Mouse (Mus musculus): Measurements from ENCODE around the gene Polq. TPM values are rescaled to one million over a fixed set of nuclear protein-coding genes. Genes with fewer than 3 reads are reported as not detected.
"Not testable (repeated sequence)": the region's sequence is repeated elsewhere in the genome, so short reads cannot be mapped to it uniquely, and the experiment has no call there.

Gene Polq
- polyA plus RNA-seq, 1 experiment = 0.13 TPM

DNA sequence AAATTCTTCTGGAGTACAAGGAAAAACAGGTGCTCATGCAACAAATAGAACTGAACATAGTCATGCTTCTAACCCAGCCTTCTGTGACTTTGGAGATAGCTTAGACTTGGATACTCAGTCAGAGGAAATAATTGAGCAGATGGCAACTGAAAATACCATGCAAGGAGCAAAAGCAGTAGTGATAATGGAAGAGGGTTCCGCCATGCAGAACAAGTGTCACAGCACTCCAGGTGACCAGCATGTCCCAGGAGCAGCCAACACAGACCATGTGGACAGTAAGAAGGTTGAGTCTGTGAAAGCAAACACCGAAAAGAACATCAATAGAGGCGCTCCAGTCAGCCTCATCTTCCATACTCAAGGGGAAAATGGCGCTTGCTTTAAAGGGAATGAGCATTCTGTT lies 49.7 kb downstream of the Polq start:
- DNase-seq = no peak
- TF ChIP-seq POLR2A (IDR thresholded peaks at IDR 0.05; ENCODE audit: borderline replicate concordance, extremely low read depth, low read depth, low read length) = no peak
- TF ChIP-seq CTCF (IDR thresholded peaks at IDR 0.05; ENCODE audit: insufficient read depth, low read length) = no peak
- WGBS = 97% methylated on average over 4 of the region's 4 CpGs
- no peak overlapping the region for H3K4me3 ChIP-seq (replicated peaks; ENCODE audit: extremely low read depth, low read depth, low read length)
- H3K4me1 ChIP-seq (ENCODE audit: control insufficient read depth, insufficient read depth, low read length) = no peaks in the 10 kb centered on the region

DNA sequence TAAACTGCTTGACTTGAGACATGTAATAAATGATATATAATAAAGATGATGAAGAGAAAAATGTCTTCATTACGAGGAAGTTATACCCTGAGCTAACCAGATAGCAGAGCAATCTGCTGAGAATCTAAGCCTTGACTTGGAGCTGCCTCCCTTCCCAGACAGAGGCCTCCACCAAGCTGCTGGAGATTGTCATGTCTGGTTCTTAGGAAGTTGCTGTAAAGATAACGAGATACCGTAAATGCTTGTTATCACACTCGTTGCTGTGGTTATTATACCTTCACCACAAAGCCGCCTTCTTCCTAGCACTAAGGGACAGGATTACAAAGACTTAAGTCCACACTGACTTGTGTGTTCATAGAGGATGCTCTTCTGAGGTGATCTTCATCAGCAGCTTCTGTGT lies 60.8 kb downstream of the Polq start:
- 85% methylated on average over 5 of the region's 5 CpGs for WGBS
- no peaks in the 10 kb centered on the region for H3K4me1 ChIP-seq (ENCODE audit: control insufficient read depth, insufficient read depth, low read length)
- DNase-seq = no peak
- no peak overlapping the region for H3K4me3 ChIP-seq (replicated peaks; ENCODE audit: extremely low read depth, low read depth, low read length)
- TF ChIP-seq POLR2A (IDR thresholded peaks at IDR 0.05; ENCODE audit: borderline replicate concordance, extremely low read depth, low read depth, low read length) = no peak
- no peak for TF ChIP-seq CTCF (IDR thresholded peaks at IDR 0.05; ENCODE audit: insufficient read depth, low read length)

DNA sequence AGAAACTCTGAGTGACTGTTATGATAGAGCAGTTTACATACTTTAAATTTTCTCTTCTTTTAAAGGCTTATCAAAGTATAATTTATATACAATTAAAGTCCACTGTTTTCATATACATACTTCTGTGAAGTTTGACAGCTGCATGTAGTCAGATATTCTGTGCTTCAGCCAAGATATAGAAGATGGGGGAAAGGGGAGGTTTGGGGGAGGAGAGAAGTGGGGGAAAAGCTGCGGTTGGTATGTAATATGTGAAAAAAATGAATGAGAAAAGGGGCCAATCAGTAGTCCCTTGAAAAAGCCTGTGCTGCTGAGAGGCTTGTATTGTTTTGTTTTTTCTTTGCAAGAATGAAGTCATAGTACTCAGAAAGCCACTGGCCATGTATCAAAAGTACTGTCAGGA lies 78.1 kb downstream of the Polq start:
- TF ChIP-seq POLR2A (IDR thresholded peaks at IDR 0.05; ENCODE audit: borderline replicate concordance, extremely low read depth, low read depth, low read length) = no peak
- TF ChIP-seq CTCF (IDR thresholded peaks at IDR 0.05; ENCODE audit: insufficient read depth, low read length) = no peak
- 69% methylated on average over 1 of the region's 1 CpGs for WGBS
- no peak overlapping the region for H3K4me3 ChIP-seq (replicated peaks; ENCODE audit: extremely low read depth, low read depth, low read length)
- H3K4me1 ChIP-seq (ENCODE audit: control insufficient read depth, insufficient read depth, low read length) = peaks cover 5% of the 10 kb centered on the region
- DNase-seq = no peak

DNA sequence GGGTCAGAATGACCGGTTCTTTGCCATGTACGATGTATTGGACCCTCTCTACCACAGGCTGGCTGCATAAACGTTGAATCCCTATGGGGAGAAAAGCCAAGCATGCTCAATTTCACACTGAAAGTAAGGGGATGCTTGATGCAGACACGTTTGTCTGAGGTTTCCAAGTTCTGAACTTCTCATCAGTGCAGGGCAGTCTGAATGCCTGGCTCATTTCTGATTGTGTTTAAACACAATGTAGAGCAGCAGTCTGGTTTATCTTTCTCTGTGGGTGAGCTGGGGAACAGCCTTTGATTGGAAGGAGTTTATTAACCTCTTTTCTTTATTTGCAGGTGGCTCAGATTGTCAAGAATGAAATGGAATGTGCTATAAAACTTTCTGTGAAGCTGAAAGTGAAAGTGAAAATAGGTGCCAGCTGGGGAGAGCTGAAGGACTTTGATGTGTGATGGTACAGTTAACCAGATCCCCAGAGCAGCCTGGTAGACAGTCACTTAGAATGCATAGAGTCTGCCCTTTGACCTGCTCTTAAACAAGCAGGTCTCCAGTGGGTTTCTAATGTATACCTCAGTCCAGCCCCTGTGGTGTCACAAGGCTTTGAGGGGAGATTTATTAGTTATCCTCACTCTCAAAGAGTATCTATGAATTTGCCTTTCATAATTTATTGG lies 82.7 kb downstream of the Polq start:
- H3K4me3 ChIP-seq (replicated peaks; ENCODE audit: extremely low read depth, low read depth, low read length) = no peak overlapping the region
- H3K4me1 ChIP-seq (ENCODE audit: control insufficient read depth, insufficient read depth, low read length) = peaks cover 5% of the 10 kb centered on the region
- 77% methylated on average over 4 of the region's 4 CpGs for WGBS
- no peak for DNase-seq
- TF ChIP-seq CTCF (IDR thresholded peaks at IDR 0.05; ENCODE audit: insufficient read depth, low read length) (no peak), POLR2A (IDR thresholded peaks at IDR 0.05; ENCODE audit: borderline replicate concordance, extremely low read depth, low read depth, low read length) (no peak)

DNA sequence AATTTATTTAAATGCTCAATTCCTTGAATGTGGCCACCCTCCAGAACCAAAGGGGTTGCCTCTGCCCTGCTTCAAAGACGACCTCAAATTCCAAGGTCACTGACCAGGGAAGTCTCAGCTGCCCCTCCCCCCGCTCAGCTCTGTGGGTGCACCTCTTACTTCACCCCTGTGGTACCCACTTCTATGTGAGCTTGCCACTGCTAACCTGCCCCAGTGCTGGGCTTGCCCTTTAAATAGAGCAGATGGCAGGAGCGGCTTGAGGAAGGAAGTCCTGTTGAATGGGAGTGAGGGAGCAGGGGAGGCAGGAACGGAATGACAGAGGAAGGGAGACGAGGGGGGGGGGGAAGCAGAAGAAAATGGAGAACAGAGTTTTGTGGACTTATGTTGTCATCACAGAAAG lies 97.2 kb downstream of the Polq start:
- 19% methylated on average over 5 of the region's 5 CpGs for WGBS
- TF ChIP-seq CTCF (IDR thresholded peaks at IDR 0.05; ENCODE audit: insufficient read depth, low read length) (no peak), POLR2A (IDR thresholded peaks at IDR 0.05; ENCODE audit: borderline replicate concordance, extremely low read depth, low read depth, low read length) (no peak)
- Histone ChIP-seq H3K4me3 (replicated peaks; ENCODE audit: extremely low read depth, low read depth, low read length) (no peak overlapping the region), H3K4me1 (ENCODE audit: control insufficient read depth, insufficient read depth, low read length) (no peaks in the 10 kb centered on the region)
- no peak for DNase-seq

DNA sequence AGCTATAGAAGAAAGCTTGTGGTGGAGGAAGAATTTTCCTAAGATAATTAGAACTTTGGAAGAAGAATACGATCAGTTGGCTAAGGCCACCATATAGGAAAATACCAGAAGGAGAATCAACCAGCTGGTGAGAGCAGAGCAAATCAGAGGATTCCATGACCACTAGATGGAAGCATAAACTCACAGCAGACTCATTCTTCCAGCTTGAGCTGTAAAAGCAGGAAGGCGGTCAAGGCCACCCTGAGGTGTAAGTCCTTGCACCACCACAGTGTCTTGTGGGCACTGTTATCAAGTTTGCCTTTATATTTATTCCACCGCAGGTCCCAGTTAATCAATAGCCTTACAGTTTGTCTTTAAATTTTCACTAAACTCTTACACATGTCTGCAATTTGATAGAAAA lies 97.7 kb downstream of the Polq start:
- TF ChIP-seq CTCF (IDR thresholded peaks at IDR 0.05; ENCODE audit: insufficient read depth, low read length) = peak; percentile 35; the same call in 1 of the 2 replicates
- no peak for TF ChIP-seq POLR2A (IDR thresholded peaks at IDR 0.05; ENCODE audit: borderline replicate concordance, extremely low read depth, low read depth, low read length)
- no peaks in the 10 kb centered on the region for H3K4me1 ChIP-seq (ENCODE audit: control insufficient read depth, insufficient read depth, low read length)
- 20% methylated on average over 3 of the region's 3 CpGs for WGBS
- DNase-seq = no peak
- no peak overlapping the region for H3K4me3 ChIP-seq (replicated peaks; ENCODE audit: extremely low read depth, low read depth, low read length)

DNA sequence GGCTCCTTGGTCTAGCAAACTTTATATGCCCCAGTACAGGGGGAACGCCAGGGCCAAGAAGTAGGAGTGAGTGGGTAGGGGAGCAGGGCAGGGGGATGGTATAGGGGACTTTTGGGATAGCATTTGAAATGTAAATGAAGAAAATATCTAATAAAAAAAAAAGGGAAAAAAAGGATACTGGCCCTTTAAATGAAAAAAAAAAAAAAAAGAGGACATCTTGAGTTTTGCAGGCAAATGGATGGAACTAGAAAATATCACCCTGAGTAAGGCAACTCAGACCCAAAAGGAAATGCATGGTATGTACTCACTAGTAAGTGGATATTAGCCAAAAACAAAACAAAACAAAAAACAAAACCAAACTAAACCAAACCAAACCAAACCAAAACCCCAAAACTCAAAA lies 113.6 kb downstream of the Polq start:
- not testable (repeated sequence) for DNase-seq; H3K4me3 ChIP-seq (replicated peaks; ENCODE audit: extremely low read depth, low read depth, low read length); H3K4me1 ChIP-seq (ENCODE audit: control insufficient read depth, insufficient read depth, low read length)
- 86% methylated on average over 1 of the region's 1 CpGs for WGBS

Other genes with a start within 250 kb of the Polq start
- 9.0 and 13.9 TPM in 2 replicates for gene Slc15a2, start 226.8 kb upstream of the Polq start, polyA plus RNA-seq (2012; rRNA removed)
- gene Iqcb1, start 183.4 kb upstream of the Polq start, polyA plus RNA-seq (2012; rRNA removed) = 1.2 and 2.4 TPM in 2 replicates
- gene Eaf2, start 136.8 kb upstream of the Polq start, polyA plus RNA-seq (2012; rRNA removed) = 0.15 and 0.79 TPM in 2 replicates
- 46.3 and 48.6 TPM in 2 replicates for gene Golgb1, start 136.6 kb upstream of the Polq start, polyA plus RNA-seq (2012; rRNA removed)
- gene Hcls1, start 76.8 kb upstream of the Polq start, polyA plus RNA-seq (2012; rRNA removed) = 17.4 and 26.2 TPM in 2 replicates
- gene Fbxo40, start 21.3 kb upstream of the Polq start, polyA plus RNA-seq (2012; rRNA removed) = 0.46 and 2.0 TPM in 2 replicates